Mouse (Mus musculus) cerebellum, postnatal 4 days (tissue): ENCODE data around the gene Btbd35f12.
"Not testable (repeated sequence)": the region's sequence is repeated elsewhere in the genome, so short reads cannot be mapped to it uniquely, and the experiment has no call there.

ENCODE experiments used
- DNase-seq, 2 experiments: peaks; one replicate each; pipeline ENCODE4 v3.0.0; 2022; ENCODE audit warnings: low spot score in 2 of 2, mixed read lengths in 1 of 2

The Btbd35f12 gene

DNA sequence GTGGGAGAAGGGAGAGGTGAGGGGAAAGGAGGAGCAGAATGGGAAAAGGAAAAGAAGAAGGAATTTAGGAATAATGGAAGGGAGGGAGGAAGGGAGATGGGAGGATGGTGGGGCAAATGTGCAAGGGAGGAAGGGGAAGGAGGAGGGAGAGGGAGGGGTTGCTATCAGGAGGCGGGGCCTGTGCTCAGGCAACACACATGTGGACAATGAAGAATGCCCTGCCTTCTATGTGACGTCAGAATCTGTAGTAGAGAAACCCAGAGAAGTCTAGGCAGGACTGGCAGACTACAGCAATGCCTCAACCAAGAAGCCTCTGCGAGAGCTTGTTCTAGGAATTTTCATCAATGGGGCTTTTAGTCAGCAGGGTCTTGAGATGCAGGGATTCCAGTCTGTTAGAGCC, at the start of gene Btbd35f12:
Gene Btbd35f12 (plus strand): TSS at position 301 of the 400 bp plus-strand sequence.
- not testable (repeated sequence) for DNase-seq

DNA sequence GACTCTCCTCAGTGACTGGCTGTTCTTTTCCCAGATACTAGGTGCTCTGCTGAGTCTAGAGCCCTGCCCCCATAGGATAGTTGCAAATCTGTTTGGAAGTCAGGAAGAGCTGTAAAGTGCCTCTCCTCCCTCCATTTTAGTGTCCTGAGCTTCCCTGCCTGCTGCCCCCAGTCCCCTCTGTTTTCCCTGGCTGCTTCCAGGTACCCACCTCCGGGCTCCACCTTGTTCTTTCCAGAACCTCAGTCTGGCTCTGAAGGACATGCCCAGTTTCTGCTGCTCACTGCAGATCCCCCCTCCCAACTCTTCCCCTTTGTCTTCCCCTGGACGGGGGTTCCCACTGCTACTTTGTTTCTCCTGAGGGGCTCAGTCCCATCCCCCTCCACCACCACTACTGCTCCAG, 40.1 kb downstream of the Btbd35f12 start:
- peak in 1 of 2 experiments; percentile 0 for DNase-seq
